Mouse (Mus musculus) left cerebral cortex, postnatal 10 days (tissue): ENCODE data around the gene Tfam. TPM values are rescaled to one million over a fixed set of nuclear protein-coding genes. Genes with fewer than 3 reads are reported as not detected.

Source experiments
- DNase-seq, 2 experiments: peaks; one replicate each; pipeline ENCODE4 v3.0.0; 2021 to 2022; ENCODE audit warnings: low spot score in 2 of 2, mixed read lengths in 1 of 2; ENCODE audit errors: extremely low spot score in 1 of 2
- intact Hi-C: fragments of 180-260 bp; cut with DNase I; formaldehyde crosslinking; loops from one replicate; pipeline ENCODE4 v1.15.1; 2025
- total RNA-seq, 2 experiments: library from RNA; stranded (reverse); gene quantifications; 2 replicates each; pipeline ENCODE4 v1.2.3; 2021

The Tfam gene
- 10 to 100 TPM; 35.0 to 35.2 TPM for total RNA-seq

DNA sequence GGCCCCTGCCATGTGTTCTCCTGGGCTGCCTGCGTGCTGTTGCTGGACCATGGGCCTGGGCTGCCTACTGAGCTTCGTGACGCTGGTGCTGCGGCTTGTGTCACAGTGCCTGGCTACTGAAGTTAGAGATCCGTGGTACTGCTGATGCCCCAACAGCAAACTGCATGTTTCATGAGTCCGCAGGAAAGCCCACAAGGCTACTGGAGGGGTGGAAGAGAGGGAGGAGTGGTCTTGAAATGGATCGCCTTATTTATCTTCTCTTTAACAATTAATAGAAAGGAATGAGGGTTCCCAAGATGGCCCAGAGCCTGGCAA, at the start of gene Tfam:
TSS of gene Tfam (minus strand) at position 41 of the 315 bp plus-strand sequence.
- no peak for DNase-seq
- intact Hi-C loops = loop anchor here (5.0 kb wide), 1 partner anchor 44 kb away; no protein-coding TSS in a partner anchor

DNA sequence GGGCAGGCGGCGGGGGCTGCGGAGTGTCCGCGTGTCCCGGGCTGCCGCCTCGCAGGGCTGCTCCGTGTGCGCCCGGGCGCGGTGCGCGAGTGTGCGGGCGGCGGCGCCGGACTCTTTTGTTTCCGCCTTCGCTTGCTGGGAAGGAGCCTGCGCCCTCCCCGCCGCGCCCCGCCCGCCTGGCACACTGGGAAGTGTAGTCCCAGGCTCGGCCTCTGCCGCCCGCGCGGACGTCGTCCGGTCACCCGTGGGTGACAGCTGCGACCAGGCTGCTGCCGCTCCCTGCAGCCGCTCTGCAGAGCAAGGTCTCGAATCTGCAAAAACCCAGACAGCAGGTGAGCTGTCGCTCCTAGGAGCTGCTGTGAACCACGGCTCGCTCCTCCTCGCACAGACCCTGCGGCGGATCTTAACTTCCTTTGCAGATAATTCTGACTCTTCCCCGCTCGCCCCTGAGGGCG, 47.1 kb upstream of the Tfam start, which contains the start of gene Ube2d1:
TSS of gene Ube2d1 (minus strand) at position 137 of the 455 bp plus-strand sequence.
- peak; percentile 81 to 92 for DNase-seq
- intact Hi-C loops = no loop called here

DNA sequence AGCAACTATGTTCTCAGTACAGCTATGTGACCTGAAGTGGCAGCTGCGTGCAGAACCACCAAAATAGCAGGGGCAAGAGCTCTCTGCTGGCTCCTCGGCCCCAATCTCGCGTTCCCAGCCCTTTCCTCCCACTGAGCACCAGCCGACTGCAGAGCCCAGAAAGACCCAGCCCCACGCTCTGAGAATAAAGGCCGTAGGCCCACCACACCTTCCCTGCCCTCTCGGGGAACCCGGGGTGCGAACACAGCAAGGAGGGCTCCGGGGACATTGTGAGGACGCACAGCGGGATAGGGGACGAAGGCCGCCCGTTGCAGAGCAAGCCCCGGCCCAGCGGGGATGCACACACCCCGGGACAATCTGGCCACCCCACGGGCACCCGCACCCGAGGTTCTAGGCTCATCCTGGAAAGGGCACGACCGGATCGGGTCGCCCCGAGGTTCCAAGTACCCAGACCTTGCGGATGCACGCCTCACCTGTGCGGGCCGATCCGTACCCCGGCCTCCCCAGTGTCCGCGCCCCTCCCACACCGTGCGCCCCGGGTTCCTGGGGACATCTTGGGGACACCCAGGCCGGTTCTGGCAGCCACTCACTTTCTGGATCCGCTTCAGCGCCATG, 46.5 kb upstream of the Tfam start:
- peak in 1 of 2 experiments; percentile 20 for DNase-seq
- intact Hi-C loops = loop anchor here (5.0 kb wide), 1 partner anchor 47 kb away; the partner anchor contains the start of gene Tfam

DNA sequence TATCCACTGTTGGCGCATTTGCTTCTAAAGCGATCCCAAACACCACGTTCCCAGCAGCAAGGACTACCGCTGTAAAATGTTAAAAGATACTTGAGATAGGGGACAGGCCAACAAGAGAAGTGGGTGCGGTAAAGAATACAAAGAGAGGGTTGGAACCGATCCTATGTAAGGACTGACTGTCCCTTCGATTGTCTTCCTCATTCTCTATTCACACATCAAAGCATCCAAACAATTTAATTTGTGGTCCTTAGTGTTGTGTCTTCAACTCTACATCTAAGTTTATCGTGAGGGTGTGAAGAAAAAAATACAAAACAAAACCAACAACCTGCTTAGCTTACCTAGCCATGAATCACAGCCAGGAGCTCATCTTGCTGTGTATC, 46.0 kb upstream of the Tfam start:
- no peak for DNase-seq
- intact Hi-C loops = loop anchor here (5.0 kb wide), 1 partner anchor 47 kb away; the partner anchor contains the start of gene Tfam

DNA sequence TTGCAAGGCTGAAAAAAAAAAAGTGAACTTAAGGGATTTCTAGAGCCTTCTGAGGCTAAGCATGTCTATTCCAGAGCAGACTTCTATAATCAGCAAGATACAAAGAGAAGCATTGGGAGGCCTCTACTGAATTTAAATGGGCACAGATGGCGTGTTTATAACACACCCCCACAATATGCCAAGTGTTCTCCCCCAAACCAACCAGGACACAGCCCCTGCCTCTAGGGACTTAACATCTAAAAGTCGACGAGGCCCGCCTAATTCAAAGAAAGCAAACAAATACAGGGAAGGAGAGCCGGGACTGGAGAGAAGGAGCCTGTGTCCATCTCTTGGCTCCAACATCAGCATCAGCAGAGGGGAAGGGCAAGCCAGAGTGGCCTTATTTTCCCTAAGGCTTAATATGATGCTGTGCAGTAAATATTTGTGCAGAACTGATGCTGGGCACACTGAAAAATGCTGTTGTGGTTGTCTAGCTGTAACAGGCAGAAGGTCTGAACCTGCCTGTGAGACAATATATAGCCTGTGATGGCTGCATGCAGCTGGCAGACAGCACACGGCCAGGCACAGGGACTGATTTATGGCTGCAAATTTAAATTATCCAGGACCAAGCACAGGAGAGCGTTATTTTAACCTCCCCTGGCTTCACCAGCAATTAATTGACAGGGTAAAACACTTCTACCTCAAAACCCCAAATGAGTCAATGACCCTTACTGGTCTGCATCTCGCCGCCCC, 35.1 kb upstream of the Tfam start:
- intact Hi-C loops = no loop called here
- DNase-seq = peak in 1 of 2 experiments; percentile 49

DNA sequence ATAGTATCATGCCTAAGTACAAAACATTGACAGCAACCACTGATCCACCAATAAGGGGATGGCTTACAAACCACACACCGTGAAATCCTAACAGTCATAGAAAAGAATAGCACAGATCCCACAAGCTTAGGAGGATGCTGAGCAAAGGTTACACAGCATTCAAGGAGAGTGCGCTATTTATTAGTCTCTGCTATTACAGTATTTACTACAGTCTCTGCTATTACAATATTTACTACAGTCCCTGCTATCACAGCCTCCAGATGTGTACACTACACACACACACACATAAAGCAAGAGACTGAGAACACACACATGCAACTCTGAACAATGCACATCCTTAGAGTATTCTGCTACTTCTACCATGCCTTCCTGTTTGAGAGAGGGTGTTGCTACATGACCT, 29.9 kb upstream of the Tfam start:
- DNase-seq = no peak
- intact Hi-C loops = no loop called here

DNA sequence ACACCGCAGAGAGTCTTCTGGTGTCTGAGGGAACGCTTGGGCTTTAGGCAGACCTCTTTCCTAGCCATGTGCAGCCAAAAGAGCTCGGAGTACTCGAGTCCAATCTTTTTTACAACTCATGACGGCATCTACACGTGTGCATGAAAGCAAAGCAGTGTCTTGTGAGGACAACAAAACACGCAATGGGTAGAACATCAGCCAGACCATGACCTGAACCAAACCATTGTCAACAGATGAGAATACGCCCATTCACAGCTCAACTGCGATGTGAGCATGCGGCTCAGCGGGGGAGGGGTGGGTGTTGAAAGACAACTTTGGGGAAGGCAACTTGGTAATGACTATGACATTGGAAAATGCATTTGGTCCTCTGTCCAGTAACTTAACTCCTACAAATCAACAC, 29.4 kb upstream of the Tfam start:
- DNase-seq = no peak
- intact Hi-C loops = no loop called here

DNA sequence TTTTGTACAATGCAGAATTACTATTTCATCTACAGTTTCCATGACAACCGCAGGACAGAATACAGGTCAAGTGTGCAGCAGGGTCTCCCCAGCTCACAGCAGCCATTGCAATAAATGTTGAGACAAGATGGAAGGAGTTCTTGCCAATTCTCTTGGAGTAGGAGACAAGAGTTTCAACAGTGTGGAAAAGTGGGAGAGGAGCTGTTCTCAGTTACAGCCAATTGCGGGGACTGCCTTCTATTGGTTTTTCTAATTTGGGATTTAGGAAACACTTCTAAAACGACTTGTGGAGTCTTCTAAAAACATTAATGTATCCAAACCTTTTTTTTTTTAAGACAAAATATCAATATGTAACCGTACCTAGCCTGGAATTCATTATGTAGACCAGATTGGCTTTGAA, 27.0 kb upstream of the Tfam start:
- intact Hi-C loops = no loop called here
- no peak for DNase-seq

DNA sequence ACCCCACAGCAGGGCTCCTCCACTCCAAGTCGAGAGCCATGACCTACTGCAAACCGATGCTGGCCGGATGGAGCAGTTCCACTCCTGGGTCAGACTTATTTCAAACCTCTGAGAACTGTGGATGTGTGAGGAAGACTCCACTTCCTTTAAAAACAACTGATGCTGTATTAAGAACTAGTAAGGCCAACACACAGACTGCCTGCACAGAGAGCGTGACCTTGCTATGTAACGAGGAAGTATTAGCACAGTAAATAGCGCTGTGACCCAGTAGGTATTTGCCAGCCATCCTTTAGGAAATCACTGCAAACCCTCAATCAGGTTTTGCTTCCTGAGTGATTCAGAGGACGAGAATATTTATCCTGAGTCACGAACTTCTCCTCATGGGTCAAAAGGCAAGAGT, 23.6 kb upstream of the Tfam start:
- intact Hi-C loops = no loop called here
- no peak for DNase-seq

DNA sequence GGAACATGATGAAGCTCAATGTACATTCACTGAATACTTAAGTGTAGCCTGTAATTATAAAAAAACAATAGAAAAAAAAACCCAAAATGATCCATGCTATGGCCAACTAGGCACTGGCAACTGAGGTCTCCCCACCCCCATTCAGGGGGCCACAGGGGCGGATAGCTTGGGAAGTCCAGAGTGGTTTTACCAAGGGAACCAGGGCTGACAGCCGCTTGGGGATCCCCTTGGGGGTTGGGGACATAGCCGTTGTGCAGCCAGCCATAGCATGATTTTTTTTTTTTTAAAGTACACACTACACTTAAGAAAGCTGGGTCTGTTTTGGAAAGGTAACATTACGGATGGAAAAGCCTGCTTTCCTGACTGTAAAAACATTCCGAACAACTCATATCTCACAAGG, 20.9 kb upstream of the Tfam start:
- intact Hi-C loops = no loop called here
- DNase-seq = no peak

DNA sequence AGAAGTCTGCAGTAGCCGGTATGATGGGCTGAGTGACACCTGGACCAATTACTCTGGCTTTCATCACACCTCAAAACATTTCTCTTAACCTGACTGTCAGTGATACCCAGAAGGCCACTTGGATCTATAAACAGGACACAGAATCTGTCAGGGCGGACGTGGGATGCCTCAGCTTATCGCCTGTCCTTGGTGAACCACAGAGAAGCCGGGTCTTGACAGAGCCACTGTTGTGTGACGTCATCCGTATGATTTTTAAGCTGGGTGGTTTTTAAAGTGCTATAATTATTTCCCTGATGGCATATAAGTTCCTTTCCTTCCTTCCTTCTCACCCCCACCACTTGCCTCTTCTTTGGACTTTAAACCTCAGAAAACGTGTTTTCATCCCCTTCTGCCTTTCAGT, 20.4 kb upstream of the Tfam start:
- DNase-seq = no peak
- intact Hi-C loops = no loop called here

DNA sequence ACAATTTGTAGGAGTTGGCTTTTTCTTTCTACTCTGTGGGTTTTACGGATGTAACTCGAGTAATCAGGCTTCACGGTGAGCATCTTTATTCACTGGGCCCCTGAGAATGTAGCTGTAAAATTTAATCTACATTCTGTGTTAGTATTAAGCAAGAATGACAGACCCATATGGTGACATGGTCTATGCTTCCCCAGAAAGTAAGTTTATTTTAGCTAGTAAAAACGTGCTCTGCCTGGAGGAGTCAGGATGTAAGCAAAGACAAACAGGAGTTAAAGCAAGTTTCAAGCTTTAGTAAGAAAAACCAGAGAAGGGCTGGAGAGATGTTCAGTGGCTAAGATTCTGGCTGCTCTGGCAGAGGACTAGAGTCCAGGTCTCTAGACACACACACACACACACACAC, 15.1 kb upstream of the Tfam start:
- no peak for DNase-seq
- intact Hi-C loops = no loop called here

DNA sequence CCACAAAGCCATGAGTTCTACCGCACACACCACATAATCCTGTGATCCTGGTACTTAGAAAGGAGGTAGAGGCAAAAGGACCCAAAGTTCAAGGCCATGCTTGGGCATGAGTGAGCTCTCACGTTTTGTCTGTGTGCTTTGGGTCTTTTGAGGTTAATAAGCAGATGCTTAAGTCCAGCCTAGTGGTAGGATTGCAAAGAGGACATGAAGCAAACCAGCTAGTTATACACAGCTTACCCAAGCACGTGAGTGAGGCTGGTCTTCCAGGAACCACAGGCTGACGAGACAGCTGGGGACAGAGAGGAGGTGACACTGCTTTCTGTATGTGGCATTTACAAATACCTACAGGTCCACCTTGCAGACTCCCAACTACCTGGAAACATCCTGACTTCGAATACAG, 14.3 kb upstream of the Tfam start:
- no peak for DNase-seq
- intact Hi-C loops = no loop called here

DNA sequence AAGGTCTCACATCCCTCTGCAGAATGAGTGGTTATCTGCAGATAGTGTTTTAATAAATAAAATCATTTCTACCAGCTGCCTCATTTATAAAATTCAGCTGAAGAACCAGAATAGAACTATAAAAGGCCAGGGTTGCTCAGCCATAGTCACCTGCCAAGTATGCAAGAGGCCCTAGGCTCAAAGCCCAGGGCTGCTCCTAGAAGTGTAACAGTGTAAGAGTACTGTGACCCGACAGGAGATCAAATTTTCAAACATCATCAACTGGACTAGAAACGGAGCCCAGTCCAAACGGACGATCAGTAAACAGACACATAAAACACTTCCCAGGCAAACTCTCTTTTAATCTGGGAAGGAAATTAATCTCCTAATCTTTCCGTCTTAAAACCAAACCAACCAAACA, 13.8 kb upstream of the Tfam start:
- DNase-seq = no peak
- intact Hi-C loops = no loop called here

DNA sequence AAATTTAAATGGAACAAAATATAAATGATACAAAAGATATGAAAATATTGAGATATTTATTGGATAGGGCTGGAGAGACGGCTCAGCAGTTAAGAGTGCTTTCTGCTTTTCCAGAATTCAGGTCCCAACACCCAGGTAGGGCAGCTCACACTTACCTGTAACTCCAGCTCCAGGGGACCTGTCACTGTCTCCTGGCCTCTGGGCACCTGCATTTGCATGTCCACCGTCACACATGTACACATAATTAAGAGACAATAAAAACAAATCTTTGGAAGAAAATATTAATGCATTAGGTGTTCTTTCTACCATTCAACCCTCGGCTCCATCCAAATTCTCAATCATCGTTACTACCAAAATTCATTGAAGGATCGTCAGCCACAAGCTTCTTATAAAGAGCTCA, 13.2 kb upstream of the Tfam start:
- intact Hi-C loops = no loop called here
- no peak for DNase-seq

DNA sequence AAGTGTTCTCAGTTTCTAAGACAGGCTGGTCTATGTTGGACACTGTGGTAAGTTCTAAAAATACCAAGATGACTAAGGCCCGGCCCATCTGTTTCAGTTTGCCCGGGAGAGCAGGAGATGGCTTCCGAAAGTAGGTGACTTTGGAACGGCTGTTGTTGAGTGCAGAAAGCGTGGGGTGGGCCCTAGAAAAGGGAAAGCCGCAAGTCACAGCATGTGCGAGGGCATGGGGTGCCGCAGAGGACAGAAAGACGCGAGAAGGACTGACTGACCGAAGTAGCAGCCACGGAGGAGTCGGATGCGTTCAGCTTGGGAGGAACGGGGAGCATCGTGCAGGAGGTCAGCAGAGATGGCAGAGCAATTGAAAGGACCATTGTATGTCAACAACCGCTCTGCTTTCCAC, 12.4 kb upstream of the Tfam start:
- intact Hi-C loops = no loop called here
- DNase-seq = peak; percentile 38 to 43

DNA sequence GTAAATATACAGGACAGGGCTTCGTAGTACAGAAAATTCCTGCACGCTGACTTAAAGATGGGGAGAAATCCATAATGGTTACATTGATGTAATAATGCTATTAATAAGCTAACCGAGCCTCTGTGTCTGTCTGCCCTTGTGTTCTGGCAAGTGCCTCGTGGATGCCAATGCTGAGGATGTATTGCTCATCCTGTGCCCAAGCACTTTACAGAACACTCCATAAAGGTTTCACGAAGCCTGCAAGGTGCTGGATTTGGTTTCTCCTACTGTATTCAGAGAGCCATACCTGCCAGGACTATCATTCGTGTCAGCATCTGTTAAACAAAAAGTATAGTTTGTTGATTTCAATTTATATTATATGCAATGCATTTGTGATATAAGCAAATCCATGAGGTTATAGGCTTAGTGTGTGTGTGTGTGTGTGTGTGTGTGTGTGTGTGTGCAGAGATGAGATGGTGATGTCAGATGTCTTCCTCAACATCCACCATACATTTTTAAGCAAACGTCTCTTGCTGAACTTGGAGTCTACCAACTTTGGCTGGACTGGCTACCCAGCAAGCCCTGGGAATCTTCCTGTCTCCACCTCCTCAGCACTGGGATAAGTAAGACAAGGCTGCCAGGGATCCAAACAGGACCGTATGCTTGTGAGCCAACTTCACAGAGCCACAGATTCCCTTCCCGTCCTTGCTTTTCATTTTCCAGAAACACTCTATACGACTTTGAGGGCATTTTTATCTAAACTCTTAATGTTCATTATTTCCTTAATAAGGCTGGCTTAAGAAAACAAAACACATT, 11.2 kb upstream of the Tfam start:
- intact Hi-C loops = no loop called here
- no peak for DNase-seq

DNA sequence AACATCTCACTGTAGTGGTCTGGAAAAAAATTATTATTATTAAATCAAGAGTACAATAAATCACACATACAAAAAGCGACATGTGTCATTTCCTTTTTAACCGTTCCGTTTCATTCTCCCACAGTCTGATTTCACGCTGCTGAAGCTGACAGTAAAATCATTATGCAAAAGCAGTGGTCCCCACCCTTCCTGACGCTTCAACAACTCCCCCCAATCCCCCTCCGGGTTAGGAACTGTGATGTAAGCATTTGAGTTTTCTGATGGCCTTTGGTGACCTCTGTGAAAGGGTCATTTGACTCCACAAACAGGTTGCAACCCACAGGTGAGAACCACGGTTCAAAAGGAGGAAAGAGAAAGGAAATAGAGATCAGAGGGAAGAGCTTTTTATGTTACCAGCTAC, 8.9 kb upstream of the Tfam start:
- intact Hi-C loops = no loop called here

DNA sequence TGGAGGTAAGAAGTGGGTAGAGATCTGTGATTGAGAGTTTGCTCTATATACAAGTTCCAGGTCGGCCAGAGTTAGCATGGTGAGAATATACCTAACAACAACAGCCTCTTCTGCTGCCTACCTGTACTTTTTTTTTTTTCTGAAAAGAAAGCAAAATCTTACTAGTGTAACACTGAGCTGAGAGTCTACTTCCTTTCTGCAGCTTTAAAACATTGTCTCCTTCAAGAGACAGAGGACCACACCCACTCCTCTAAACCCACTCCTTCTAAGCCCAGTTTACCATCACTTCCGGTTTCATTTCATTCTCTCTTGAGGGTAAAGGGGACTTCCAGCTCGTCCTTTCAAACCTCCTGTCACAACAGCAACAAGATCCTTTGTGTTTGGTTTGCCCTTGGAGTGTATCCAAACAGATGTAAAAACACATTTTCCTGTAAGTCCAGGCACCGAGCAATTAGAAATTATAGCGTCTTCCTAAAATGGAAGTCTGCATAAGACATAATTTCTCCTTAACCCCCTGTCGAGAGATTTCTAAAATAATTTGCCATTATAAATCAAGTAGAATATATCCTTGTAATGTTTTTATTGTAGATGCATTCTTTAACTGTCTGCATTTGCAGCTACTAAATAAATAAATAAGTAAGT, 1.5 kb upstream of the Tfam start:
- intact Hi-C loops = loop anchor here (5.0 kb wide), 1 partner anchor 43 kb away; no protein-coding TSS in a partner anchor

More for the DNA sequence above, 8.9 kb upstream of the Tfam start:
- no peak for DNase-seq

More for the DNA sequence above, 1.5 kb upstream of the Tfam start:
- DNase-seq = no peak
